Mouse (Mus musculus) kidney, postnatal 0 days (tissue): ENCODE measurements at regions not wholly inside any gene's neighbourhood (a gene's known extent, or its start where the extent isn't known, plus 50 kb on each side); places are given as distances from the start of the nearest gene placed in this dataset.

ENCODE experiments used
- ATAC-seq: fragments of 200-750 bp; cut with Nextera tagmentation; replicated peaks from 2 replicates; pipeline ENCODE4 v1.8.0; 2017; ENCODE audit warnings: low read depth, moderate number of reproducible peaks, moderate TSS enrichment, moderate library complexity; ENCODE audit not compliant: low FRiP score
- DNase-seq: peaks from one replicate; pipeline ENCODE4 v3.0.0-alpha.2; 2016; ENCODE audit warnings: low spot score
- H3K27ac ChIP-seq: fragments of 300-500 bp; sonication (generic); 2 replicates; pipeline ENCODE4 v1.5.1; 2014; ENCODE audit warnings: mild to moderate bottlenecking
- H3K27me3 ChIP-seq: fragments of 300-500 bp; sonication (generic); 2 replicates; pipeline ENCODE4 v1.6.1; 2014; ENCODE audit warnings: low read length, mixed read lengths; ENCODE audit not compliant: insufficient read depth
- H3K36me3 ChIP-seq: fragments of 300-500 bp; sonication (generic); 2 replicates; pipeline ENCODE4 v1.6.1; 2014; ENCODE audit warnings: low read length, mixed read lengths; ENCODE audit not compliant: insufficient read depth
- H3K4me1 ChIP-seq: fragments of 300-500 bp; sonication (generic); replicated peaks from 2 replicates; pipeline ENCODE4 v1.6.1; 2014; ENCODE audit warnings: antibody characterized with exemption, low read length, mixed read lengths; ENCODE audit not compliant: insufficient read depth
- H3K4me2 ChIP-seq: fragments of 300-500 bp; sonication (generic); 2 replicates; pipeline ENCODE4 v1.6.1; 2014; ENCODE audit warnings: mild to moderate bottlenecking, low read length, moderate library complexity, mixed read lengths
- H3K4me3 ChIP-seq: fragments of 300-500 bp; sonication (generic); replicated peaks from 2 replicates; pipeline ENCODE4 v1.5.1; 2014; ENCODE audit warnings: low read depth, low read length
- H3K9ac ChIP-seq: fragments of 300-500 bp; sonication (generic); 2 replicates; pipeline ENCODE4 v1.6.1; 2014; ENCODE audit warnings: low read depth, low read length
- H3K9me3 ChIP-seq: fragments of 300-500 bp; sonication (generic); replicated peaks from 2 replicates; pipeline ENCODE4 v1.6.1; 2016; ENCODE audit warnings: low read length, inconsistent platforms, mixed read lengths
- CTCF ChIP-seq: IDR thresholded peaks from 2 replicates; pipeline ENCODE4 v1.5.1; 2016; ENCODE audit warnings: antibody characterized with exemption, low read depth, mild to moderate bottlenecking, moderate library complexity
- WGBS: fragments of 180-500 bp; shearing (Covaris S2); extraction: QIAGEN DNeasy Blood & Tissue Kit; methylation state at CpG from one replicate; pipeline ENCODE4 v1.1.7; 2014; 5-methylcytosine and 5-hydroxymethylcytosine counted together

GRCm38 (mm10) chr16:87242027-87242426 lies 112.0 kb upstream of the N6amt1 start:
- H3K9me3 ChIP-seq, result no peaks in the 10 kb centered on the region
- no peak for TF ChIP-seq CTCF
- no peak overlapping the region for H3K4me3 ChIP-seq
- no peak overlapping the region for H3K4me2 ChIP-seq
- H3K4me1 ChIP-seq, result no peaks in the 10 kb centered on the region; the same call in 1 of the 2 replicates
- H3K36me3 ChIP-seq, result no peaks in the 10 kb centered on the region
- ATAC-seq (no peak), DNase-seq (no peak)
- 83% methylated on average over 7 of the region's 7 CpGs for WGBS
- H3K27ac ChIP-seq, result no peak overlapping the region
- H3K9ac ChIP-seq, result no peak overlapping the region
- H3K27me3 ChIP-seq, result no peaks in the 10 kb centered on the region

GRCm38 (mm10) chr16:87239105-87239504 lies 114.9 kb upstream of the N6amt1 start:
- H3K4me2 ChIP-seq, result no peak overlapping the region
- H3K27me3 ChIP-seq, result no peaks in the 10 kb centered on the region
- no peaks in the 10 kb centered on the region for H3K36me3 ChIP-seq
- ATAC-seq (no peak), DNase-seq (no peak)
- TF ChIP-seq CTCF, result no peak
- H3K27ac ChIP-seq, result no peak overlapping the region
- H3K4me1 ChIP-seq, result no peaks in the 10 kb centered on the region
- no peak overlapping the region for H3K9ac ChIP-seq
- 91% methylated on average over 7 of the region's 7 CpGs for WGBS
- no peak overlapping the region for H3K4me3 ChIP-seq
- no peaks in the 10 kb centered on the region for H3K9me3 ChIP-seq

GRCm38 (mm10) chr16:87234199-87234598 lies 119.8 kb upstream of the N6amt1 start:
- H3K27ac ChIP-seq, result no peak overlapping the region
- H3K4me2 ChIP-seq, result no peak overlapping the region
- H3K4me3 ChIP-seq, result no peak overlapping the region
- no peaks in the 10 kb centered on the region for H3K36me3 ChIP-seq
- DNase-seq (no peak), ATAC-seq (no peak)
- 52% methylated on average over 4 of the region's 4 CpGs for WGBS
- no peaks in the 10 kb centered on the region for H3K9me3 ChIP-seq
- H3K9ac ChIP-seq, result no peak overlapping the region
- H3K27me3 ChIP-seq, result no peaks in the 10 kb centered on the region
- H3K4me1 ChIP-seq, result no peaks in the 10 kb centered on the region
- no peak for TF ChIP-seq CTCF

- H3K27ac ChIP-seq, result no peak overlapping the region
- WGBS, result 73% methylated on average over 10 of the region's 10 CpGs
Observed at GRCm38 (mm10) chr16:87225595-87225994, 128.4 kb upstream of the N6amt1 start.

GRCm38 (mm10) chr16:87225085-87225484 lies 128.9 kb upstream of the N6amt1 start:
- Histone ChIP-seq H3K4me2 (no peak overlapping the region), H3K9me3 (no peaks in the 10 kb centered on the region), H3K9ac (no peak overlapping the region), H3K4me3 (no peak overlapping the region), H3K27ac (no peak overlapping the region), H3K4me1 (no peaks in the 10 kb centered on the region), H3K36me3 (no peaks in the 10 kb centered on the region), H3K27me3 (no peaks in the 10 kb centered on the region)
- TF ChIP-seq CTCF, result no peak
- 77% methylated on average over 8 of the region's 8 CpGs for WGBS
- DNase-seq (no peak), ATAC-seq (no peak)

More at GRCm38 (mm10) chr16:87225595-87225994, 128.4 kb upstream of the N6amt1 start:
- H3K4me2 ChIP-seq, result no peak overlapping the region
- H3K36me3 ChIP-seq, result no peaks in the 10 kb centered on the region
- no peaks in the 10 kb centered on the region for H3K9me3 ChIP-seq
- TF ChIP-seq CTCF, result no peak
- H3K9ac ChIP-seq, result no peak overlapping the region
- H3K4me1 ChIP-seq, result no peaks in the 10 kb centered on the region
- H3K4me3 ChIP-seq, result no peak overlapping the region
- H3K27me3 ChIP-seq, result no peaks in the 10 kb centered on the region
- ATAC-seq (no peak), DNase-seq (no peak)

GRCm38 (mm10) chr16:87224024-87224423 lies 130.0 kb upstream of the N6amt1 start:
- no peaks in the 10 kb centered on the region for H3K27me3 ChIP-seq
- 86% methylated on average over 7 of the region's 7 CpGs for WGBS
- H3K9ac ChIP-seq, result no peak overlapping the region
- no peak overlapping the region for H3K4me3 ChIP-seq
- no peak overlapping the region for H3K4me2 ChIP-seq
- no peaks in the 10 kb centered on the region for H3K36me3 ChIP-seq
- DNase-seq (no peak), ATAC-seq (no peak)
- no peaks in the 10 kb centered on the region for H3K4me1 ChIP-seq
- TF ChIP-seq CTCF, result no peak
- no peak overlapping the region for H3K27ac ChIP-seq
- H3K9me3 ChIP-seq, result no peaks in the 10 kb centered on the region

- no peaks in the 10 kb centered on the region for H3K9me3 ChIP-seq
- no peak for TF ChIP-seq CTCF
- H3K9ac ChIP-seq, result no peak overlapping the region
- H3K27me3 ChIP-seq, result no peaks in the 10 kb centered on the region
- no peaks in the 10 kb centered on the region for H3K4me1 ChIP-seq
- ATAC-seq (no peak), DNase-seq (no peak)
- H3K36me3 ChIP-seq, result no peaks in the 10 kb centered on the region
- WGBS, result 90% methylated on average over 5 of the region's 5 CpGs
- no peak overlapping the region for H3K4me3 ChIP-seq
- no peak overlapping the region for H3K27ac ChIP-seq
- H3K4me2 ChIP-seq, result no peak overlapping the region
Observed at GRCm38 (mm10) chr16:87220611-87221010, 133.4 kb upstream of the N6amt1 start.
